Mouse (Mus musculus) CH12.LX (cell line): ENCODE measurements around the gene Tank.

ENCODE experiments used
- CTCF ChIP-seq, 2 experiments: IDR thresholded peaks in 1 of 2; conservative IDR thresholded peaks in 1 of 2; 2 replicates each; pipeline ENCODE4 v1.5.1; 2011 to 2012; ENCODE audit warnings: low read depth in 2 of 2, low read length in 2 of 2, improper control_type of control experiment in 1 of 2, inconsistent platforms in 1 of 2, mild to moderate bottlenecking in 1 of 2, moderate library complexity in 1 of 2
- E2F4 ChIP-seq: IDR thresholded peaks from 2 replicates; pipeline ENCODE4 v1.6.1; 2011; ENCODE audit warnings: low read depth, low read length, improper control_type of control experiment; ENCODE audit not compliant: insufficient replicate concordance
- EP300 ChIP-seq: IDR thresholded peaks from 2 replicates; pipeline ENCODE4 v1.6.1; 2011; ENCODE audit warnings: low read length, improper control_type of control experiment
- KAT2A ChIP-seq: IDR thresholded peaks from 2 replicates; pipeline ENCODE4 v1.6.1; 2012; ENCODE audit warnings: low read length, improper control_type of control experiment, inconsistent platforms; ENCODE audit not compliant: insufficient replicate concordance
- MAX ChIP-seq: IDR thresholded peaks from 2 replicates; pipeline ENCODE4 v1.6.1; 2011; ENCODE audit warnings: low read length, improper control_type of control experiment
- MEF2A ChIP-seq: IDR thresholded peaks from 2 replicates; pipeline ENCODE4 v1.6.1; 2014; ENCODE audit warnings: low read depth, mild to moderate bottlenecking, inconsistent platforms, low read length, improper control_type of control experiment, borderline replicate concordance
- POLR2A ChIP-seq: IDR thresholded peaks from 2 replicates; pipeline ENCODE4 v1.6.1; 2011; ENCODE audit warnings: low read depth, mild to moderate bottlenecking, improper control_type of control experiment, low read length
- TBP ChIP-seq: conservative IDR thresholded peaks from 2 replicates; pipeline ENCODE4 v1.6.1; 2011; ENCODE audit warnings: low read depth, low read length, improper control_type of control experiment
- USF2 ChIP-seq: conservative IDR thresholded peaks from 2 replicates; pipeline ENCODE4 v1.6.1; 2011; ENCODE audit warnings: low read depth, low read length, improper control_type of control experiment
- ZC3H11A ChIP-seq: IDR thresholded peaks from 2 replicates; pipeline ENCODE4 v1.6.1; 2012; ENCODE audit warnings: low read depth, mild to moderate bottlenecking, inconsistent platforms, low read length, improper control_type of control experiment

- TF ChIP-seq TBP (no peak), EP300 (no peak), CTCF (conservative IDR thresholded peaks at IDR 0.05 in 1 of 2, IDR thresholded peaks at IDR 0.05 in 1 of 2; ENCODE audit: low read depth in 2 of 2, low read length in 2 of 2) (no peak), MAX (no peak), E2F4 (no peak), POLR2A (no peak), USF2 (no peak), ZC3H11A (no peak), MEF2A (no peak), KAT2A (no peak)
Observed at GRCm38 (mm10) chr2:61536901-61537300, 41.5 kb upstream of the Tank start.
